Mouse (Mus musculus) olfactory bulb, adult 2 months (tissue): ENCODE results near the gene Ankrd27.
"Not testable (repeated sequence)": the region's sequence is repeated elsewhere in the genome, so short reads cannot be mapped to it uniquely, and the experiment has no call there.

Source experiments
- CTCF ChIP-seq: fragments of 200-500 bp; IDR thresholded peaks from 2 replicates; pipeline ENCODE4 v1.5.1; 2012; ENCODE audit warnings: low read depth, mild to moderate bottlenecking, low read length, moderate library complexity; ENCODE audit not compliant: insufficient read depth
- POLR2A ChIP-seq: fragments of 200-500 bp; IDR thresholded peaks from 2 replicates; pipeline ENCODE4 v1.6.1; 2012; ENCODE audit warnings: mild to moderate bottlenecking, low read depth, low read length, moderate library complexity; ENCODE audit not compliant: insufficient read depth

DNA sequence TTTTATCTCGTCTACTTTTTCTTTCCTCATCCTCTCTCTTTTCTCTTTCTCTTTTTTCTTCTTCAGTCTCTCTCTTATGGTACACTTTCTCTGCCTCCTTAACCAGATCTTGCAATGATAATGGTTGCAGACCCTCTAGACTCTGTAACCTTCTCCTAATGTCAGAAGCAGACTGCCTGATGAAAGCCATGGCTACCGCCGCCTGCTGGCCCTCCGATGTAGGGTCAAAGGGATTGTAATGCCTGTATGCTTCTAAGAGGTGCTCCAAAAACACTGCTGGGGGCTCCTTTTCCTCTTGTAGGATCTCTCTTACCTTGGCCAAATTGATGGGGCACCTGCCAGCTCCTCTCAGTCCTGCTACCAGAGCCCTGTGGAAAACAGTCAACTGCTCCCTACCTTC lies 16.3 kb upstream of the Ankrd27 start:
- not testable (repeated sequence) for TF ChIP-seq CTCF, POLR2A
